Mouse (Mus musculus): ENCODE data around the gene Idh2. TPM values are rescaled to one million over a fixed set of nuclear protein-coding genes. Genes with fewer than 3 reads are reported as not detected.
A peak's percentile ranks its signal among the peaks of the same experiment; 100 is the strongest.

Idh2 gene
- polyA plus RNA-seq, 1 experiment from 2014 or later: 299 TPM

DNA sequence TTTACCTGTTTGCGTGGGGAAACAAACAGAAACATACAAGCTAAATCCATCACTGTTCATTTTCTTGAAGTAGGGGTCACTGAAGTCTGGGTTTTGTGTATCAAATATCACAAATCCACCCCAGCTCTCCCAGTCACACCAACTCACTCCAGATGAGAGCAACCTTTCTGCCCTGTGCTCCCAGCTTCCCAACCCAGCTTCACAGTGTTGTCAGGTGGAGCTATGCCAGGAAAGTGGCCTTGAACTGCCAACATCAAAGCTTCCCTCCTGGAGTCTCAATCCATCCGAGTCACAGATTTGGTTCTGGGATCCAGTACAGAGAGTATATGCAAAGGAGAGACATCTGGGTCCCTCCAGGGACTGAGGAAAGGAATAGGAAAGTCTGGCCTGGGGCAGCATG is 966 bp upstream of the Idh2 start:
- no peaks in the 10 kb centered on the region for H3K9me3 ChIP-seq
- no peak for ATAC-seq (ENCODE audit: low FRiP score, low read depth)
- H3K4me3 ChIP-seq: no peak overlapping the region
- H3K4me2 ChIP-seq (replicated peaks): peak overlapping the region; percentile 83
- no peaks in the 10 kb centered on the region for H3K27me3 ChIP-seq (replicated peaks)
- no peak overlapping the region for H3K27ac ChIP-seq
- peaks cover 21% of the 10 kb centered on the region for H3K4me1 ChIP-seq
- 81% methylated on average over 2 of the region's 2 CpGs for whole genome bisulfite sequencing
- no peaks in the 10 kb centered on the region for H3K36me3 ChIP-seq
- H3K9ac ChIP-seq: no peak overlapping the region

DNA sequence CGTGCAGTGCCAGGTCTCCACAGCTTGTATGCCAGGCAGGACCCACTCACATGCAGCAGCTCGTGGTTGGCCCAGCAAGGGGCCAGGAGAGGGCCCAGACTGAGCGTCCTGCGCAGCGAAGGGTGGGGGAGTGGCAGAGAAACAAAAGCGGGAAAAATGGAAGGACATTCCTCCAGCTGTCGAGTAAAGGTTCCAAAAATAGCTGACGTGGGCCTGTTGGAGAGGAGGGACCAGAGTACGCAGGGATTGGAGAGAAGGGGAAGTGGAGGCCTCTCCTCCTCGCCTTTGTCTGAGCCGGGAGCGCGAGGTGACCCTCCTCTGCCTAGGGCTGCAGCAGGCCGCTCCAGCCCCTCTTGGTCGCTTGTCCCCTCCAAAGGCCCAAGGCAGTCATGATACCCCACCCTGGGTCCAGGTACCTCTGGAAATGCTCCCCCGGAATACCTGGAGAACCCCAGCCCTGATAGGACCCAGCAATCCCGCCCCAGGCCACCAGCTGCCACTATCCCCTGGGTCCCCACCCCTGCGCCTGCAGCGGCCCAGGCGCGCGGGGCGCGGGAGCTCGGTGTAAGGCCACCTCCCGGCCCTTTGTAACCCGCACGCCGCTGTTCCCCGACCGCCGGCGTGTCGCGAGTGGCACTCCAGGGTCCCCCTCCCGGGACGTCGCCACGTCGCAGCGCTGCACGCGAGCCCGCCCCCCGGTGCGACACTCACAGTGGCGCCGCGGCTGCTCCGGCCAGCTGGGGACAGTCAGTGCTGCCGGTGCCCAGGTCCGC is 555 bp downstream of the Idh2 start:
- Histone ChIP-seq H3K4me3 (peak overlapping the region; percentile 92), H3K27me3 (replicated peaks) (no peaks in the 10 kb centered on the region), H3K4me2 (replicated peaks) (peak overlapping the region; percentile 83), H3K9me3 (no peaks in the 10 kb centered on the region), H3K36me3 (peaks cover 3% of the 10 kb centered on the region), H3K27ac (peak overlapping the region; percentile 82), H3K9ac (peak overlapping the region; percentile 98), H3K4me1 (peaks cover 25% of the 10 kb centered on the region)
- ATAC-seq (ENCODE audit: low FRiP score, low read depth): peak; percentile 81
- WGBS: under 1% methylated on average over 52 of the region's 52 CpGs

DNA sequence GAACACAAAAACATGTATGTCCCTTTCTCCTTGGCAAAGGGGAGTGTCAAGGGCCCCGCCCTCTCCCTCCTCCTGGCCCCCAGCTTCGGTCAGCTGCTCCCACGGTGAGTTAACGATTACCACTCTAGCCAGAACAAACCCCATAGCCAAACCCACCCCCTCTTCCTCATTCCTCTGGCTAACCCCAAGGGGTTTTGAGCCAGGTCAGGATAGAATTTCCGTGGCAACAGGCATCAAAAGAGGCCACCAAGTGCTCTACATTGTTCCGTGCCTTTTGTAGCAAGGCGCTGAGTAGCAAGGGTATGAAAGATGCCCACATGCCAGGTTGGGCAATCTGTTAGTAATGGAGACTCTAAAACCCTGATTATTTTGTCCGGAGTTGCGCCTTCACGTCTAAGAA is 1.2 kb downstream of the Idh2 start:
- peaks cover 25% of the 10 kb centered on the region for H3K4me1 ChIP-seq
- no peak for ATAC-seq (ENCODE audit: low FRiP score, low read depth)

DNA sequence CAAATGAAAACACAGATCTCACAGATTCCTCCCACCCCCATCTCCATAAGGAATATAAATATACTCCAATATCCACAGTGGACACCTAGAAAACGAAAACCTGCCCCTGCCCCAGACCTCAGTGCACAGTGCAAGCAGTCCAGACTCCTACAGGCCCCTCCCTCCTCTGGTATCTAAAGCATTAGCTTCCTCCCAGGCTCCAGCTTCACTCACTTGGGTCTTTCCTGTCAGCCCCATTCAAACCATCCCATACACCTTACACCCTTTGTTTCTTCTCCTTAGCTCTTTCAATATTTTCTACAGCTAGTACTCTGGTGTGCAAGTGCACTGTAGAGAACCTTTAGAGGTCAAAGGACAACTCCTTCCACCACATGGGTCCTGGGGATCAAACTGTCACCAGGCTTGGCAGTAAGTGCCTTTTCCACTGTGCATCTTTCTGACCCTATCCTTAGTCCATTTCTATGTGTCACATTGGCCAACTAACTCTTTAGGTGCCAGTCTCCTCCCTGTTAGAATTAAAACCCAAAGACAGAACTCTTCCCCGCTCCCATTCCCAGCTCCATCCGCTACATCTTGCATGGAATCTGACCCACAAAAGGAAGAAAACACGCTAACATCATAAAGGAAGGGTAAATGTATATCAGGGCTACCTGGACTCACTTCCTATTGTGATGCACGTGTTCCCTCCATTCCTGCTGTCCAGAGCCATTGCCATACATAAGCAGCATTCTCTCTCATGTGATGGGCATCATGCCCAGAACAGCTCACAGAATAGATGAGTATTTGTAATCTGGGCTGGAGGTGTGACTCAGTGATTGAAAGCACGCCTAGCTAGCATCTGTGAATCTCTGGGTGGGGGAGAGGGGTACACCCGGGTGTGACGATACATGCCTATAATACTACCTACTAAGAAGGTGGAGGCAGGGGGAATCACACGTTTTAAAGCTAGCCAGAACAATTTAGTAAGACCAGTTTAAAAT is 3.8 kb downstream of the Idh2 start:
- WGBS: 88% methylated on average over 9 of the region's 9 CpGs
- Histone ChIP-seq H3K27me3 (replicated peaks) (no peaks in the 10 kb centered on the region), H3K9ac (no peak overlapping the region), H3K4me3 (no peak overlapping the region), H3K4me1 (peaks cover 25% of the 10 kb centered on the region), H3K9me3 (peaks cover 7% of the 10 kb centered on the region; the same call in 1 of the 2 replicates), H3K36me3 (peaks cover 9% of the 10 kb centered on the region), H3K4me2 (replicated peaks) (no peak overlapping the region), H3K27ac (no peak overlapping the region)
- no peak for ATAC-seq (ENCODE audit: low FRiP score, low read depth)

More for the DNA sequence above, 1.2 kb downstream of the Idh2 start:
- peaks cover 5% of the 10 kb centered on the region for H3K36me3 ChIP-seq
- 6% methylated on average over 10 of the region's 10 CpGs for WGBS
- H3K4me2 ChIP-seq (replicated peaks): peak overlapping the region; percentile 83
- peak overlapping the region; percentile 92 for H3K4me3 ChIP-seq
- H3K27ac ChIP-seq: peak overlapping the region; percentile 82
- H3K9ac ChIP-seq: peak overlapping the region; percentile 98
- no peaks in the 10 kb centered on the region for H3K9me3 ChIP-seq
- no peaks in the 10 kb centered on the region for H3K27me3 ChIP-seq (replicated peaks)

DNA sequence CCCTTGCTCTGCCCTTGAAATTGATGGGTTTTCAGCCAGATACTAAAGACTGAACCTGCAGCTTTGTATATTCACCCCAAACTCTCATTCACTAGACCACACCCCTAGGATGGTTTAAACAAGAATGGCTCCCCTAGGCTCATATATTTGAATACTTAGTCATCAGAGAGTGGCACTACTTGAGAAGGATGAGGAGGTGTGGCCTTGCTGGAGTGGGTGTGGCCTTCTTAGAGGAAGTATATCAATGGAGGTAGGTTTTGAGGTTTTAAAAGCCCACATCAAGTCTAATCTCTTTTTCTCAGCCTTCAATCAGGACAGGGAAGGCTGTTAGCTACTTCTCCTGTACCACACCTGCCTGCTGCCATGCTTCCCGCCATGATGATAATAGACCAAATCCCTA is 8.8 kb downstream of the Idh2 start:
- Histone ChIP-seq H3K4me1 (0 out of 2 replicates have a peak, but pooled peaks cover 4% of the 10 kb centered on the region), H3K27ac (no peak overlapping the region), H3K27me3 (replicated peaks) (no peaks in the 10 kb centered on the region), H3K4me3 (no peak overlapping the region), H3K9ac (no peak overlapping the region), H3K9me3 (peaks cover 8% of the 10 kb centered on the region; the same call in 1 of the 2 replicates), H3K4me2 (replicated peaks) (no peak overlapping the region), H3K36me3 (peaks cover 28% of the 10 kb centered on the region)
- WGBS: 100% methylated on average over 1 of the region's 1 CpGs
- ATAC-seq (ENCODE audit: low FRiP score, low read depth): no peak

DNA sequence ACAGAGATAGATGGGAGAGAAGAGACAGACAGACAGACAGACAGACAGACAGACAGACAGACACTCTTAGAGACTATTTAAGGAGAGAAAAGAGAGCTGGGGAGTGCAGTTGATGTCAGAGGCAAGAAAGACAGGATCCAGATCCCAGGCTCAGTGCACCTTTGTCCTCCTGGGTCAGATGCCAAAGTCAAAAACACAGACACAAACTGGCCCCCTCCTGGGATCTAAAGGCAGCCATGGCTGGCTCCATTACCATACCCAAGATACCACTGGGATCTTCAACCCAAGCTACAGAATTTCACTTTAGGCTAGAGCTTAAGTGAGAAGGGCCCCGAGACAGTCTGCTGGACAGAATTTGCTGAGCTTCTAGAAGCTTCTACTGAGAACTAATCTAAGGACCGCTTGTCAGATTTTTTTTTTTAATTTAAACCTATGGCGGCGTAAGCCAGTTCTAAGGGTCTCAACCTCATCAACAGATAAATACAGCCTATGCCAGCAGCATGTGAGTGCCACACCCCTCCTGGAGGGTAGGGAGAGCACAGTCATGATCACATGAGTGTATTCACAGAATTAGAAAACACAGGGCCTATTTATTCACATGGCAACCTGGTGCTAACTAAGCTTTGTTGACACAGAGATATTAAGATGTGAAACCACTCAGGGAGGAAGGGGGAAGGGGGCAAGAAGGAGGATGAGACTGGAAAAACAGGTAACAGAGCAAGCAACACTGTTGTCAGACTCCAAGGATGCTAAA is 9.4 kb downstream of the Idh2 start:
- no peak for ATAC-seq (ENCODE audit: low FRiP score, low read depth)
- WGBS: 96% methylated on average over 4 of the region's 4 CpGs

DNA sequence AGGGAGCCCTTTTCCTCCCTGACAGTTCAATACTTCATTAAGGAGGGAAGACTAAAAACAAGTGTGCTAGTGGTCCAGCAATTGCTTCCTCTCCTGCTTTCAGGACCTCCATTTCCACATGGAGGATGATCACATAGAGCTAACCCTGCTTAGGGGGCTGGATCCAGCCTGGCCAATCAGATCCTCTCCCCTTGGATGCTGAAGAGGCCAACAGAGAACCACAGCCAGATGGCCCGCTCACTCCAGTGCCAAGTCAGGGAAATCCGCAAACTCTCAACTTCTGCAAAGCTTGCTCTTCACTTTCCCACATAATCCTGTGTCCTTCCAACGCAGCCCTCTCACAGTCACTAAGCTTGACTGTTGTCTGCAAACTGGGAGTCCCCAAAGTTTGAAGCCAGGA is 11.9 kb downstream of the Idh2 start:
- H3K36me3 ChIP-seq: peaks cover 53% of the 10 kb centered on the region
- ATAC-seq (ENCODE audit: low FRiP score, low read depth): no peak
- whole genome bisulfite sequencing: 87% methylated on average over 3 of the region's 3 CpGs

More for the DNA sequence above, 9.4 kb downstream of the Idh2 start:
- no peak overlapping the region for H3K4me3 ChIP-seq
- no peaks in the 10 kb centered on the region for H3K27me3 ChIP-seq (replicated peaks)
- no peak overlapping the region for H3K9ac ChIP-seq
- H3K4me2 ChIP-seq (replicated peaks): no peak overlapping the region
- 0 out of 2 replicates have a peak, but pooled peaks cover under 1% of the 10 kb centered on the region for H3K4me1 ChIP-seq
- peaks cover 8% of the 10 kb centered on the region; the same call in 1 of the 2 replicates for H3K9me3 ChIP-seq
- H3K36me3 ChIP-seq: peaks cover 33% of the 10 kb centered on the region
- no peak overlapping the region for H3K27ac ChIP-seq

DNA sequence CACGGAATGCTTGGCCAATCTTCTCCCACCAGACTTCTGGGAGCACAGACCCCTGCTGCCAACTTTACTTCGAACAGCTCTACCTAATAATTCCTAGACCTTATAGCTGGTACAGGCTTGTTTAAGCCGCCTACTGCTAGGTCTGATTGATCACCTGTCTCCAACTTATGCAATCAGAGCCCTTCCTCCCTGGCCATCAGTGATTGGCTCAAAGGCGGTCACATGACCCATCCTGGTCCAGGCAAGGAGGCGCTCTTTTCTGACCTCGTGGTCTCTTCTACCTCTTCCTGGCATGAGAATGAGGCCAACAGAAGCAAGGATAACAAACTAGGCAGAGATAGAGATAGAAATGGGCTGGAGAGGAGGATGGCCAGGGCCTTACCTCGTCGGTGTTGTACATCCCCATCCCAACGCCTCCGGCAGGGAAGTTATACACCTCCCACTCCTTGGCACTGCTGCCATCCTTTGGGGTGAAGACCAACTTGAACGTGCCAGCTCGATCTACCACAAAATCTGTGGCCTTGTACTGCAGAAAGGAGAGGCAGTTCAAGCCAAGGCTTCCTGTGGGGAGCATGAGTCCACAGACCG is 16.7 kb downstream of the Idh2 start:
- H3K4me3 ChIP-seq: no peak overlapping the region
- H3K9ac ChIP-seq: no peak overlapping the region
- H3K4me1 ChIP-seq: no peaks in the 10 kb centered on the region
- no peaks in the 10 kb centered on the region for H3K27me3 ChIP-seq (replicated peaks)
- ATAC-seq (ENCODE audit: low FRiP score, low read depth): no peak
- peaks cover 97% of the 10 kb centered on the region for H3K36me3 ChIP-seq
- 95% methylated on average over 13 of the region's 13 CpGs for WGBS
- H3K4me2 ChIP-seq (replicated peaks): no peak overlapping the region
- no peaks in the 10 kb centered on the region for H3K9me3 ChIP-seq
- H3K27ac ChIP-seq: no peak overlapping the region

More for the DNA sequence above, 11.9 kb downstream of the Idh2 start:
- no peaks in the 10 kb centered on the region for H3K27me3 ChIP-seq (replicated peaks)
- no peak overlapping the region for H3K27ac ChIP-seq
- no peak overlapping the region for H3K4me2 ChIP-seq (replicated peaks)
- H3K9ac ChIP-seq: no peak overlapping the region
- H3K9me3 ChIP-seq: peaks cover 8% of the 10 kb centered on the region; the same call in 1 of the 2 replicates
- H3K4me3 ChIP-seq: no peak overlapping the region
- no peaks in the 10 kb centered on the region for H3K4me1 ChIP-seq

DNA sequence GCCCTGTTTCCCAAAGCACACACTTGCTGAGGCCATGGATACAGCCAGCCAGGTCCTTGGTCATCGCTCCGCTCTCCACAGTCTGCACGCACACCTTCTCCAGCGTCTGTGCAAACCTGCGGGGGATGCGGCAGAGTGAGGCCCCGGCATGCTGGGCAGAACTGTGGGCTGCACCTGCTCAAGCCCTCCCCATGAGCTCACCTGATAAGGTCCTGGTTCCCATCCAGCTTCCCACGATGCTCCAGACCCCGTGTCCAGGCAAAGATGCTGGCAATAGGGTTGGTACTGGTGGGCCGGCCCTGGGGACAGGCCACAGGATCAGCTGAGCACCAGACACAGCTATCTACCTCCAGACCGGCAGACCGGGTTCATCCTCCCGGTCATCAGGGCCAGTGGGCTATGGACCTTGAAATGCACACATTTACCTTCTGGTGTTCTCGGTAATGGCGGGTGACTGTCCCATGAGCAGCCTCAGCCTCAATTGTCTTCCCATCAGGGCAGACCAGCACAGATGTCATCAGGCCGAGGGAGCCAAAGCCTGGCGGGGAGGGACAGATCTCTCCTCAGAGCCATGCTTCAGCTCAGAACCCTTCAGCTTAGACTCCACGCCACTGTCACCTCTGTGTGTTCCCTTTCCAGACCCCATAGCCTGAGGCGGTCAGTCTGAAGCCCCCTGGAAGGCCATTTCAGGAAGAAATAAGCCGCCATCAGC is 19.4 kb downstream of the Idh2 start:
- no peak for ATAC-seq (ENCODE audit: low FRiP score, low read depth)
- WGBS: 94% methylated on average over 20 of the region's 20 CpGs

DNA sequence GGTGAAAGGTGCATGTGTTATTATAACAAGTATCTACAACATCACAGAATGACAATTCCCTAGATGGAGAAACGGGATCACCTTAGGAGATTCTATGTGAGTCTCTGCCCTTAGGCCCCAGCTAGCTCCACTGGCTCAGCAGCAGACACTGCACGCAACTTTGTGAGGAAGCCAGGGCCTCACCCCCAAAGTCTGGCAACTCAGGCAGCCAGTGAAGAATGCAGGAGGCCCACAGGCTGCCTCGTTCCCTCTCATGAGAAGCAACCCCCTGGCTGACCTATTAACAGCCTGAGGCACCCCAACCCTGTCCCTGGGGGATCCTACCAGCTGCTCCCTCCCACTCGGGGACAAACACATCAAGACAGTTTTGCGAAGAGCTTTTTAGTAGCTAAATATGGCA is 20.7 kb downstream of the Idh2 start:
- WGBS: 67% methylated on average over 5 of the region's 5 CpGs
- Histone ChIP-seq H3K36me3 (peaks cover 98% of the 10 kb centered on the region), H3K27me3 (replicated peaks) (no peaks in the 10 kb centered on the region), H3K4me1 (0 out of 2 replicates have a peak, but pooled peaks cover 3% of the 10 kb centered on the region), H3K9ac (no peak overlapping the region), H3K9me3 (no peaks in the 10 kb centered on the region), H3K4me3 (no peak overlapping the region), H3K27ac (no peak overlapping the region), H3K4me2 (replicated peaks) (no peak overlapping the region)
- ATAC-seq (ENCODE audit: low FRiP score, low read depth): no peak

More for the DNA sequence above, 19.4 kb downstream of the Idh2 start:
- no peaks in the 10 kb centered on the region for H3K9me3 ChIP-seq
- H3K36me3 ChIP-seq: peaks cover 98% of the 10 kb centered on the region
- H3K4me1 ChIP-seq: 0 out of 2 replicates have a peak, but pooled peaks cover 3% of the 10 kb centered on the region
- no peaks in the 10 kb centered on the region for H3K27me3 ChIP-seq (replicated peaks)
- no peak overlapping the region for H3K4me2 ChIP-seq (replicated peaks)
- no peak overlapping the region for H3K4me3 ChIP-seq
- H3K27ac ChIP-seq: no peak overlapping the region
- H3K9ac ChIP-seq: no peak overlapping the region

Measured in neural tube, embryonic 12.5 days (tissue).